Comparison of ENCODE assay signal across 8 mouse cellular contexts in genomic region chr5:142926204-142926939, GRCm38 (mm10). TPM values are rescaled to one million over a fixed set of nuclear protein-coding genes. Genes with fewer than 3 reads are reported as not detected.
A peak's percentile ranks its signal among the peaks of the same experiment; 100 is the strongest.
DNase-seq lines count a peak whose midpoint lies in the region; ATAC-seq and TF ChIP-seq lines count a peak whose summit lies in the region.

No protein-coding gene starts in this region.

- no peak for ATAC-seq in hindbrain, embryonic 12.5 days (ENCODE audit: low FRiP score)
- no peak for ATAC-seq in hindbrain, embryonic 13.5 days (ENCODE audit: low FRiP score)
- ATAC-seq in lung, postnatal 0 days, result peak; percentile 70

- no peak overlapping the region for H3K4me3 ChIP-seq in hindbrain, embryonic 12.5 days
- H3K4me3 ChIP-seq in hindbrain, embryonic 13.5 days, result no peak overlapping the region
- no peak overlapping the region for H3K4me3 ChIP-seq in lung, postnatal 0 days (ENCODE audit: low read depth, low read length)
- no peak overlapping the region for H3K4me3 ChIP-seq in cerebellum, adult 2 months (replicated peaks; ENCODE audit: insufficient read depth, low read depth, low read length)

- WGBS in hindbrain, embryonic 12.5 days, result 22% methylated on average over 13 of the region's 13 CpGs
- 18% methylated on average over 13 of the region's 13 CpGs for WGBS in hindbrain, embryonic 13.5 days
- WGBS in lung, postnatal 0 days, result 23% methylated on average over 9 of the region's 13 CpGs
- WGBS in cerebellum, adult 2 months, result 34% methylated on average over 13 of the region's 13 CpGs

- no peaks in the 10 kb centered on the region for H3K9me3 ChIP-seq in hindbrain, embryonic 12.5 days (replicated peaks)
- H3K9me3 ChIP-seq in hindbrain, embryonic 13.5 days, result no peaks in the 10 kb centered on the region
- no peaks in the 10 kb centered on the region for H3K9me3 ChIP-seq in lung, postnatal 0 days (ENCODE audit: low read length)

- no peak for TF ChIP-seq POLR2A in cerebellum, adult 2 months (IDR thresholded peaks at IDR 0.05; ENCODE audit: borderline replicate concordance, insufficient read depth, low read length)

- H3K36me3 ChIP-seq in hindbrain, embryonic 12.5 days, result no peaks in the 10 kb centered on the region
- H3K36me3 ChIP-seq in hindbrain, embryonic 13.5 days, result no peaks in the 10 kb centered on the region
- no peaks in the 10 kb centered on the region for H3K36me3 ChIP-seq in lung, postnatal 0 days (ENCODE audit: insufficient read depth, low read length)

- no peak for TF ChIP-seq EP300 in lung, postnatal 0 days (IDR thresholded peaks at IDR 0.05)

- H3K9ac ChIP-seq in hindbrain, embryonic 12.5 days, result peak overlapping the region; percentile 18; the same call in 1 of the 2 replicates
- no peak overlapping the region for H3K9ac ChIP-seq in hindbrain, embryonic 13.5 days
- H3K9ac ChIP-seq in lung, postnatal 0 days (replicated peaks; ENCODE audit: low read depth), result no peak overlapping the region

- no peak overlapping the region for H3K27ac ChIP-seq in hindbrain, embryonic 12.5 days
- no peak overlapping the region for H3K27ac ChIP-seq in hindbrain, embryonic 13.5 days
- peak overlapping the region; percentile 67 for H3K27ac ChIP-seq in lung, postnatal 0 days (ENCODE audit: low read length)
- H3K27ac ChIP-seq in cerebellum, adult 2 months (ENCODE audit: insufficient read depth, low read length), result no peak overlapping the region

- peaks cover 16% of the 10 kb centered on the region for H3K27me3 ChIP-seq in hindbrain, embryonic 12.5 days
- H3K27me3 ChIP-seq in hindbrain, embryonic 13.5 days, result peaks cover 24% of the 10 kb centered on the region
- H3K27me3 ChIP-seq in lung, postnatal 0 days (replicated peaks; ENCODE audit: insufficient read depth, low read length), result no peaks in the 10 kb centered on the region
- H3K27me3 ChIP-seq in cerebellum, adult 2 months (ENCODE audit: control insufficient read depth, insufficient read depth, low read length), result no peaks in the 10 kb centered on the region

- peak; percentile 78 for DNase-seq in NIH3T3 (ENCODE audit: low read depth)
- peak; percentile 99 for DNase-seq in heart, adult 11 months
- DNase-seq in kidney, adult 8-10 months, result peak; percentile 41 to 47
- DNase-seq in lung, postnatal 0 days (ENCODE audit: low spot score), result peak; percentile 86
- peak; percentile 45 for DNase-seq in thymus, postnatal 25 days
- DNase-seq in cerebellum, adult 2 months, result no peak

- H3K4me2 ChIP-seq in hindbrain, embryonic 12.5 days (replicated peaks), result no peak overlapping the region
- H3K4me2 ChIP-seq in hindbrain, embryonic 13.5 days, result no peak overlapping the region
- peak overlapping the region; percentile 28 for H3K4me2 ChIP-seq in lung, postnatal 0 days (replicated peaks; ENCODE audit: low read depth, low read length)

- no peak for TF ChIP-seq CTCF in lung, postnatal 0 days (IDR thresholded peaks at IDR 0.05)
- no peak for TF ChIP-seq CTCF in cerebellum, adult 2 months (IDR thresholded peaks at IDR 0.05; ENCODE audit: borderline replicate concordance, insufficient read depth, low read depth, low read length)

- peaks cover 15% of the 10 kb centered on the region for H3K4me1 ChIP-seq in hindbrain, embryonic 12.5 days
- H3K4me1 ChIP-seq in hindbrain, embryonic 13.5 days (replicated peaks), result peaks cover 19% of the 10 kb centered on the region
- H3K4me1 ChIP-seq in lung, postnatal 0 days (ENCODE audit: insufficient read depth, low read depth, low read length), result peaks cover 10% of the 10 kb centered on the region
- no peaks in the 10 kb centered on the region for H3K4me1 ChIP-seq in cerebellum, adult 2 months (ENCODE audit: control insufficient read depth, insufficient read depth, low read length)

RNA-seq across cellular contexts. Expression of gene Actb, which starts 19.8 kb away (rescaled TPM):
- 14,392 and 16,600 TPM in 2 replicates for polyA plus RNA-seq in hindbrain, embryonic 12.5 days (2016; fragmentation: Nextera tagmentation; extraction: Ambion mirVana)
- 17,657 and 17,716 TPM in 2 replicates for polyA plus RNA-seq in hindbrain, embryonic 13.5 days (2015; fragmentation: Nextera tagmentation; extraction: Ambion mirVana)
- 18,716 and 19,008 TPM in 2 replicates for polyA plus RNA-seq in lung, postnatal 0 days (2015; fragmentation: Nextera tagmentation; extraction: Ambion mirVana)
- 2,136 and 2,149 TPM in 2 replicates for polyA plus RNA-seq in cerebellum, adult 2 months (2012; rRNA removed)

RNA-seq across cellular contexts. Expression of gene Fbxl18, which starts 31.2 kb away (rescaled TPM):
- polyA plus RNA-seq in hindbrain, embryonic 12.5 days (2016; fragmentation: Nextera tagmentation; extraction: Ambion mirVana), result 24.6 and 26.9 TPM in 2 replicates
- 36.6 and 36.9 TPM in 2 replicates for polyA plus RNA-seq in hindbrain, embryonic 13.5 days (2015; fragmentation: Nextera tagmentation; extraction: Ambion mirVana)
- polyA plus RNA-seq in lung, postnatal 0 days (2015; fragmentation: Nextera tagmentation; extraction: Ambion mirVana), result 6.3 and 7.9 TPM in 2 replicates
- polyA plus RNA-seq in cerebellum, adult 2 months (2012; rRNA removed), result 22.3 TPM in 2 replicates

RNA-seq across cellular contexts. Expression of gene Fscn1, which starts 33.8 kb away (rescaled TPM):
- polyA plus RNA-seq in hindbrain, embryonic 12.5 days (2016; fragmentation: Nextera tagmentation; extraction: Ambion mirVana), result 699 and 764 TPM in 2 replicates
- 484 and 516 TPM in 2 replicates for polyA plus RNA-seq in hindbrain, embryonic 13.5 days (2015; fragmentation: Nextera tagmentation; extraction: Ambion mirVana)
- 69.1 and 81.4 TPM in 2 replicates for polyA plus RNA-seq in lung, postnatal 0 days (2015; fragmentation: Nextera tagmentation; extraction: Ambion mirVana)
- 110 and 115 TPM in 2 replicates for polyA plus RNA-seq in cerebellum, adult 2 months (2012; rRNA removed)

Comparison
In these comparisons a context has a peak if more than half of its experiments do, and no peak if none do; other contexts are left out.
1. DNase-seq: peak in NIH3T3 (single experiment), heart, adult 11 months (single experiment), kidney, adult 8-10 months (2 of 2), lung, postnatal 0 days (single experiment) and thymus, postnatal 25 days (single experiment); none in cerebellum, adult 2 months (0 of 2).